Mouse (Mus musculus) urinary bladder, adult 2 months (tissue): ENCODE measurements around the gene Plin2. TPM values are rescaled to one million over a fixed set of nuclear protein-coding genes. Genes with fewer than 3 reads are reported as not detected.
"Not testable (repeated sequence)": the region's sequence is repeated elsewhere in the genome, so short reads cannot be mapped to it uniquely, and the experiment has no call there.

ENCODE experiments used
- DNase-seq: peaks from one replicate; pipeline ENCODE4 v3.0.0; 2022; ENCODE audit warnings: low spot score
- polyA plus RNA-seq: library from polyadenylated mRNA; depleted of rRNA; stranded (reverse); fragments of >200 nt; gene quantifications from 2 replicates; pipeline ENCODE4 v1.2.3, GENCODE M21; 2012; rRNA removed

The Plin2 gene
- polyA plus RNA-seq, 1 experiment = 151 TPM

DNA sequence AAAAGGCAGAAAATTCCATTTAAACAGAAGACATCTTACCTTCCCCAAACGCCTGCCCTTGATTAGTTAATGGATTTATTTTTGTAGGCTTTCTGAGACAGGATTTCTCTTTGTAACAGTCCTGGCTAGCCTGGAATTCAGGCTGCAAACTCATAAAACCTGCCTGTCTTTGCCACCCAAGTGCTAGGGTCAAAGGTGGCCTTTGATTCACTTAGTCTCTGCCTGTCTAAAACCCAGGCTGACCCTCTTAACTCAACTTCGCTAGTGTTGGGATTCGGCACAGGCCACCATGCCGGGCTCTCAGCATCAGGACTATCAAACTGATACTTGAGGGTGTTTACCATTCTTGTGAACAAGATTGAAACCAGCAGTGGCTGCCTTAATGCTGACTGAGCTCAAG is 38.0 kb downstream of the Plin2 start:
- DNase-seq = no peak

DNA sequence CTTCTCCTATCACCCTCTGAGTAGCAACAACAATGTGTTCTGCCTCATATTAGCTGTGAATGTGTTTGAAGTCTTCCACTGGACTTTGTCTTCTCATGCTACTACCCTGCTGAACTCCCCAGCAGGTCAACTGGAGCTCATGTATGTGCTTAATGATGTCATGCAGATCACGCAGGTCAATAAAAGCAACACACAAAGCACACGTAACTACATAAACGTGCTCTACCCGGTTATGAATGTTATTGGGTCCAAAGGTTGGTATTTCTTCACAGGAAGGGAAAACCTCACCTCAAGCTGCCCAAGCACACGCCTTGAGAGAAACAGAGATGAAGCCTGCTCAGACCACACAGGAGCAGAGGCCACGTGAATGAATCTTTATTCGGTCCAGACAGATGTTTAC is 43.4 kb downstream of the Plin2 start:
- DNase-seq = not testable (repeated sequence)

DNA sequence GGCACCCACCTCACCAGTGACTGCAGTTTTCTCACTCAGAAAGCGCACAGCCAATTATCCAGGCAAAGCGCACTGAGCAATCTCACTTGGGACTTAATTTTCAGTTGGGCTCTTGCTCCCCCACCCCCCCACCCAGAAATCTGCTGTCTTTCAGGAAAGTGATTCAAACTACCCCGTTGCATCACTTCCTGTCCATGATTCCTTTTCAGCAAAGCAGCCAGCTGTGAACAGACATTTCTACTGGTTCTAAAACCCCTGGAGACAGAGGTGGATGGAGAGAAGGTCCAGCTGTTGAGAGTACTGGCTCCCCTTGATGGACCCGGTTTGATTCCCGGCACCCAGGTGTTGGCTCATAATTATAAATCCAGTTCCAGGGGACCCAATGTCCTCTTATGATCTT is 44.4 kb downstream of the Plin2 start:
- DNase-seq = no peak

DNA sequence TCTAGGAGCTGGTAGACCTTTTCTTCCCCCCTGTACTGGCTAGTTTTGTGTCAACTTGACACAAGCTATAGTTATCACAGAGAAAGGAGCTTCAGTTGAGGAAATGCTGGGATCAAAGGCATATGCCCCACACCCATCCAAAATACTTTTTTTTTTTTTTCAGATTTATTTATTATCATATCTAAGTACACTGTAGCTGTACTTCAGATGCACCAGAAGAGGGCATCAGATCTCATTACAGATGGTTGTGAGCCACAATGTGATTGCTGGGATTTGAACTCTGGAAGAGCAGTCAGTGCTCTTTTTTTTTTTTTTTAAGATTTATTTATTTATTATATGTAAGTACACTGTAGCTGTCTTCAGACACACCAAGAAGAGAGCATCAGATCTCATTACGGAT is 47.3 kb downstream of the Plin2 start:
- not testable (repeated sequence) for DNase-seq

DNA sequence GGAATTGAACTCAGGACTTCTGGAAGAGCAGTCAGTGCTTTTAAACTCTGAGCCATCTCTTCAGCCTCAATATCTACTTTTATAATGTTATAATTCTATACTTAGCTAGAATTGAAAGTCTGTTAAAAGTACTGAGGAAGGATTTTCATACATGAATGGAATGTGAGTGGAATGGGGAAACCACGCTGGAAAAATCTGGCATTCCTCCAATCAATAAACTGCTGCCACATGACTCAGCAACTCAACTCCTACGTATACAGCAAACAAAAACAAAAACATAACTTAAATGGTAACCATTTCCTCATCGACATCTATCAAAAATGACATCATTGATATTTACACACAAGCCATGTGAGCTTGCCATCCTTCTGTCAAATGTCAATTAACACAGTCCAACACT is 47.7 kb downstream of the Plin2 start:
- no peak for DNase-seq

DNA sequence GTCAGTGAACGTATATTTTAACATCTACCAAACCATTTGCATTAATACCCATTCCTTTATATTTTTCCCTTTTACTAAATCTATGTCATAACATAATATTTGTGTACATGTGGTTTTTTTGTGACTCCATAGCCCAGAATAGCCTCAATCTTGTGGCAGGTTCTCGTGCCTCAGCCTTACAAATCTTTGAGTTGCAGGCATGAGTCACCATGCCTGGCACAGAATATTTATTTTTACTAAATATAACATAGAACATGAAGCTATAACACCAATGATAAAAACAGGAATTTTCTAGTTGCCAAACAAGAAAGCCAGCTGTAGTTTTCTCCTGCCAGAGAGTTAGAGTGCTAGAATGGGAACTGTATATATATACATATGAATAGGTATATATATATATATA is 49.4 kb downstream of the Plin2 start:
- DNase-seq = no peak

DNA sequence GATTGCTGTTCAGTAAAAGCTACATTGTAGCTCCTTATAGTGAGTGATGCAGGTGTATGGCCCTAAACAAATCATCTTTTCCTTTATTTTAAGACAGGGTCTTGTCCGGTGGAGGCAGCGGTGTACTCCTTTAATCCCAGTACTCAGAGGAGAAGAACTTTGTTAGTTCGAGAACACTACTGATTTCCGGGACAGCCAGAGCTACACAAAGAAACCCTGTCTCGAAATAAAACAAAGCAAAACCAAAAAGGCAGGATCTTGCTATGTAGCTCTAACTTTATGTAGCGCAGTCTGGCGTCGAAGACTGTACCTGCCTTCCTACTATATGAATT is 57.6 kb downstream of the Plin2 start:
- DNase-seq = no peak

DNA sequence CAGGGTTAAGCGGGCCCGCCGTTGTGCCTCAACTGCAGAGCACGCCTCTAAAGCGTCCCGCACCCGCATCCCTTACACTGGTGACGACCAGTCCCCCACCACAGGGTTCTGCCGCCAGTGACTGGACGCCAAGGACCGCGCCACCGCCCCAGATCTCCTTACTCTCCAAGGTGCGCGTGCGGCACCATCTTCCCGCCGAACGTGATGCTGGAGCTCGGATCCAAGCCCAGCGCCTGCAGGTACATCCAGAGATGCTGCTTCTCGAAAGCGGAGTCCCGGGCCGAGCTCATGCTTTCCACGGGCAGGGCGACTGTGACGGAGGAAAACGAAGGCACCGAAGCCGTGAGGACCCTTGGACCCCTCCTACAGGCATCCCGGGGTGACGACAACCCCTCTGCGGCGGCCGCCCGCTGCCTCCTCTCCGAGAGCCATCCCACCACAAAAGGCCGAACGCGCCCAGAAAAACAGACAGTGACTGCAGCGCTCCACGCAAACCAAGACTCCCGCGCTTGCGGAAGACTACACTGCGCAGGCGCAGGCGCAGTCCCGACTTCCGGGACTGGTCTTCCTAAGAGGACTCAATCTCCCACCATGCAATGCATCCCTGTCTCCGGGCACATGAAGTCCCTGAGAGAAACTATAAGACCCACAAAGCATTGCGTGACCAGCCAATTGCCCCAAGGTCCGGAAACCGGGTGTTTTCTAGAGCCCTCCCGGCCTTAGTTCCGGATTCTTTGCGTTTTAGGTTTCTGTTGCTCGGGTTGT is 58.2 kb downstream of the Plin2 start, which contains the start of gene Haus6:
TSS of gene Haus6 (minus strand) at position 532 of the 765 bp plus-strand sequence.
- peak; percentile 74 for DNase-seq

Other genes with a start within 250 kb of the Plin2 start
- not detected in 2 replicates for gene Saxo1, start 111.7 kb downstream of the Plin2 start, polyA plus RNA-seq
- gene Rraga, start 94.4 kb downstream of the Plin2 start, polyA plus RNA-seq = 87.8 and 107 TPM in 2 replicates
- 3.7 and 4.0 TPM in 2 replicates for gene Haus6, start 58.0 kb downstream of the Plin2 start, polyA plus RNA-seq
- 12.5 and 15.2 TPM in 2 replicates for gene Dennd4c, start 78.5 kb upstream of the Plin2 start, polyA plus RNA-seq
- gene Rps6, start 187.4 kb upstream of the Plin2 start, polyA plus RNA-seq = 2,335 and 2,390 TPM in 2 replicates
- 261 and 377 TPM in 2 replicates for gene Acer2, start 204.3 kb upstream of the Plin2 start, polyA plus RNA-seq